Mouse (Mus musculus): Measurements from ENCODE around the gene Lhfp. TPM values are rescaled to one million over a fixed set of nuclear protein-coding genes. Genes with fewer than 3 reads are reported as not detected.
"Not testable (repeated sequence)": the region's sequence is repeated elsewhere in the genome, so short reads cannot be mapped to it uniquely, and the experiment has no call there.

The Lhfp gene
- total RNA-seq, 2 experiments from 2014 or later: 18.6 to 21.1 TPM

GRCm38 (mm10) chr3:53205706-53206105 is 164.4 kb downstream of the Lhfp start:
- DNase-seq (ENCODE audit: extremely low spot score in 1 of 2, low spot score in 1 of 2): no peak

- DNase-seq (ENCODE audit: extremely low spot score in 1 of 2, low spot score in 1 of 2): no peak
These were observed 165.3 kb downstream of the Lhfp start for GRCm38 (mm10) chr3:53206509-53207224.

GRCm38 (mm10) chr3:53207225-53207528 is 165.8 kb downstream of the Lhfp start:
- no peak for DNase-seq (ENCODE audit: extremely low spot score in 1 of 2, low spot score in 1 of 2)

DNA sequence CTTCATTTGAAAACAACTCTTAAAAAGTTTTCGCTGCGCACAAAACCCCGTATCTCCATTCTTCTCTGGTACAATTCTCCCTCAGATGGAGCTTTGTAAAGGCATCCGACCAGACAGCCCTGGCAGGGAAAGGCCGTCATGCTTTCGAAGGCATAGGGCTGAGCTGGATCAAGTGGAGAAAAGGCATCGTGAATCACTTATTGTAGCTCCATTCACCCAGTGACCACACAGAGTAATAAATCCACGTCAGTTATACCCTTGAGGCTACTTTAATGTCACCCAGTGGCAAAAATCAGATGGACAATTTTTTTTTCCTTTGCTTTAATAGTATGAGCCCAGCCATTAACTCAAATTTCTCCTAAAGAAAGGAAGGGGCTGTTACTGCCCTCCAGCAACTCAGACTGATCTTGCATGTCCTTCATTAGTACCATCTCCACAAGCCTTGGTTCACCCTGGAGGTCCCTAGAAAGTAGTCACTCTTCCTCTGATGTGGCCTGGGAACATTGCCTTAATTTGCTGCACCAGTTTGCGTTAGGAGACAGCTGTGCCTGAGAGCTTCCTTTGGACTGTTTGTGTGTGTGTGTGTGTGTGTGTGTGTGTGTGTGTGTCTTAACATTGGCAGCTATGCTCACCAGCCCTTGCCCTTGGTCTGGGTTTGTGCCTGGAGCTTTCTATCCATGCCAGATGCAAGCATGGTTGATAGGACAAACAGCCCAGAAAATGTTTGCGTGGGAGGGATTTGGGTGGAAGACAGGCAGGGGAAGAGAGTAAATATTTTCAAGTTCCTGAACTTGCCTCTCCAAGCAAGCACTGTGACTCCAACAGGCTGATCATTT is 169.6 kb downstream of the Lhfp start:
- DNase-seq (ENCODE audit: extremely low spot score in 1 of 2, low spot score in 1 of 2): no peak

DNA sequence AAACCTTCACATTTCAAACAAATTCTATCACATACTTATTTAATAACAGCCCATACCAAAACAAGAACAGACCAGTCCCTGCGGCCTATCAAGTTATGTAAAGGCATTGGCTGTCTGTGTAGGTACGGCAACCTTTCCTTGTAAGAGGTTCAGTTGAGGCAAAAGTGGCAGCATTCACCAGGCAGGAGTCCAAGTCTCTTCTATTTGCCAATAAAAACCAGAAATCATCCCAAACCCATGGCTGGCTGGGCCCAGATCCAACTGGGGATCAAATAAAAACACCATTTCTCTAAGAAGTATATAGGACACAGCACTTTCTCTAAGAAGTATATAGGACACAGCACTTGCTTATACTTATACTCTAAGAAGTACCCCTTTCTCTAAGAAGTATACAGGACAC is 171.3 kb downstream of the Lhfp start:
- no peak for DNase-seq (ENCODE audit: extremely low spot score in 1 of 2, low spot score in 1 of 2)

DNA sequence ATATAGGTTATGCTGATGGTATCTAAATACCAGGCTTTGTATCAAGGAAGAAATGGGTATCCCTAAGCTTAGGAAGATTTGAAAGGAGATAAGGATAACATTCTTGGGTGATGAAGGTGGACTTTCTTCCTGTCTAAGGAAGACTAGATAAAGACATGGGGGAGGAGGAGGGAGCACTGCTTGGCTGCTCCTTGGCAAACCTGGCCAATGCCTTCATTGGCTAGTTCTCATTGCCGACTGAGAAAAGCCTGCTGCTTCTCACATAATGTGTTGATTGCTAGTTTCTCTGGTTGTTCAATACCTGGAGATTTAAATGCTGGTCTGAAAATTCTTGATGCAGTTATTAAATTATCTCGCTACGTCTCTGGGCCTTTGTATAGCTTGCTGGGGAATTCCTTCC is 172.0 kb downstream of the Lhfp start:
- no peak for DNase-seq (ENCODE audit: extremely low spot score in 1 of 2, low spot score in 1 of 2)

GRCm38 (mm10) chr3:53213746-53214271 is 172.5 kb downstream of the Lhfp start:
- DNase-seq (ENCODE audit: extremely low spot score in 1 of 2, low spot score in 1 of 2): no peak

- no peak for DNase-seq (ENCODE audit: extremely low spot score in 1 of 2, low spot score in 1 of 2)
These were observed 173.1 kb downstream of the Lhfp start for GRCm38 (mm10) chr3:53214386-53214785.

GRCm38 (mm10) chr3:53217697-53218096 is 176.4 kb downstream of the Lhfp start:
- DNase-seq (ENCODE audit: extremely low spot score in 1 of 2, low spot score in 1 of 2): no peak

DNA sequence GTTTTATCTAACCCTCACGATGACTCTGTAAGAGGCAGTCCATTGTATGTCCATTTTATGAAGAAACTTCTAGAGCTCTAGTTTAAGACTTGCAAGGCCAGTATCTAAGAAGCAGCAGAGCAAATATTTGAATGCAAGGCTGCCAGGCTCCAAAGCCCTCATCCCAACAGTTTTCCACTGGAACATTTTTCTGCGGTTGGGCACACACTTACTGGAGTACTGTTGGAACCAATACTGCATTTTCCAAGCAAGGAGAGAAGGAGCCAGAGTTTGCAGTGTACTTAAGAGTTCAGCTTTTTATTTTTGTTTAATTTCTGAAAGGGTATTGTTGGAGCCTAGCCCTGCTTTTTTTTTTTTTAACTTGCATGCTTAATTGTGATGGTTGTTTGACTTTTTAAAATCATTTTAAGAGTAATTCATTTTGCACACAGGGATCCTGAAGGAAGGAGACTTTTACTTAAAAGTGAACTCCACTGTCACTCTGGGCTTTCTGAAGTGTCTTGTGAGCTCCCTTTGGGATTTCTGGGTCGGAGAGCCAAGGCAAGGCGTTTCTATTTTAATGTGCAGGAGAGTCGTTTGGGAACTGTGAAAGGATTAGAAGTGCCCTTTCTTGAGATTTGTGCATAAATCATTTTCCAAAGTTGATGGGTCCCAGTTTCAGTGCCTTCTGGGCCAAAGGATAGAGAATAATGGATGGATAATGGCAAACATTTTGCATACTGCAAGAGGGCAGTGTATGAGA is 180.4 kb downstream of the Lhfp start:
- DNase-seq (ENCODE audit: extremely low spot score in 1 of 2, low spot score in 1 of 2): no peak

GRCm38 (mm10) chr3:53224141-53224540 is 182.8 kb downstream of the Lhfp start:
- no peak for DNase-seq (ENCODE audit: extremely low spot score in 1 of 2, low spot score in 1 of 2)

GRCm38 (mm10) chr3:53225774-53226173 is 184.4 kb downstream of the Lhfp start:
- no peak for DNase-seq (ENCODE audit: extremely low spot score in 1 of 2, low spot score in 1 of 2)

DNA sequence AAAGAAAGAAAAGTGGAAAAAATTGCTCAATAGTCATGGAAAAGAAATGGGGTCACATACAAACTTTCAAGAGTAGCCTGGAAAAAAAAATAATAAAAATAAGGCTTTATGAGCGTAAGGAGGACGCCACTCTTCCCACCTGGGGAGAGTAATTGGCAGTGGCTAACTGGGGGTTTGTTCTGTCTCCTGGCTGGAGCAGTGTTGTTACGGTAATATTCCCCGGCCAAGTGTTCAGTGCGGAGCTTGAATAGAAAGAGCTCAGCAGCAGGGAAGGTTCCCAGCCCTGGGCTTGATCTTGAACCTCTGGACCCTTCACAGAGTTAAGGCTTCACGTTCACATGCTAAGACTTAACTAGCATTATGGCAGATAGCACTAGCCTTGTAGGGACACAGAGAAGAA is 184.9 kb downstream of the Lhfp start:
- no peak for DNase-seq (ENCODE audit: extremely low spot score in 1 of 2, low spot score in 1 of 2)

- DNase-seq (ENCODE audit: extremely low spot score in 1 of 2, low spot score in 1 of 2): no peak
These were observed 186.5 kb downstream of the Lhfp start for GRCm38 (mm10) chr3:53227866-53228265.

GRCm38 (mm10) chr3:53230562-53230961 is 189.2 kb downstream of the Lhfp start:
- DNase-seq (ENCODE audit: extremely low spot score in 1 of 2, low spot score in 1 of 2): no peak

- no peak for DNase-seq (ENCODE audit: extremely low spot score in 1 of 2, low spot score in 1 of 2)
These were observed 189.8 kb downstream of the Lhfp start for GRCm38 (mm10) chr3:53231112-53231511.

DNA sequence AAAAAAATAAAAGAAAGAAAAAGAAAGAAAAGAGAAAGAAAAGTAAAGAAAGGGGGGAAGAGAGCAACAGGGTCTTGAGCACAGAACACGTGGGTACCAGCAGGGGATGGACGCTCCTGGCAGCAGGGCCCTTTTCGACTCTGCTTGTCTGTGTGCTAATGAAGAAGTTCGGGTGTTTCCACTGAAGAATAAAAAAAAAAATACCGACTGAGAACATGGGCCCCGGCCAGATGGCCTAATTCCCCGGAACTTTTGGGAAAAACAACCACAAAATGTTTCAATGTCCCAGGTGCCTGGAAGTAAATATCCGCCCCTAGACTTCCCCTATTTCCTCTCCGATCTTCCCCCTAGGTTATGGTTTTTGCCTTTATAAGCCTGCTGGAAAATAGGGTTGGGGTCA is 191.1 kb downstream of the Lhfp start:
- DNase-seq (ENCODE audit: extremely low spot score in 1 of 2, low spot score in 1 of 2): not testable (repeated sequence)

- DNase-seq (ENCODE audit: extremely low spot score in 1 of 2, low spot score in 1 of 2): no peak
These were observed 193.4 kb downstream of the Lhfp start for GRCm38 (mm10) chr3:53234689-53235088.

DNA sequence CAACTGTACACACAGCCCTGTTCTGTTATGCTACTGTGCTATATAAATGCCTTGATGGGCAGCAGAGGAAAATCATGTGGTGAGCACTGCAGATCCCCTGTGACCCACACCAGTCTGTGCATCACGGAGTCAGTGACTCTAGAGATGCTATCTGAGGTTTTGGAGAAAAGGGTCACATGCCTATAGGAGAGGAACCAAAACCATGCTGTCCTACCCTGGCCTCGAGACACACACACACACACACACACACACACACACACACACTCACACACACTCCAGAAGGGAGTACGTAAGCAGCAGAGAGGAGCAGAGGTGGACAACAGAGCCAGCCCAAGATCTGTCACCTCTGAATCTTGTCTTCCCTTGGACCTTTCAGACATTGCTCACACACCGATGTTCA is 195.1 kb downstream of the Lhfp start:
- no peak for DNase-seq (ENCODE audit: extremely low spot score in 1 of 2, low spot score in 1 of 2)

DNA sequence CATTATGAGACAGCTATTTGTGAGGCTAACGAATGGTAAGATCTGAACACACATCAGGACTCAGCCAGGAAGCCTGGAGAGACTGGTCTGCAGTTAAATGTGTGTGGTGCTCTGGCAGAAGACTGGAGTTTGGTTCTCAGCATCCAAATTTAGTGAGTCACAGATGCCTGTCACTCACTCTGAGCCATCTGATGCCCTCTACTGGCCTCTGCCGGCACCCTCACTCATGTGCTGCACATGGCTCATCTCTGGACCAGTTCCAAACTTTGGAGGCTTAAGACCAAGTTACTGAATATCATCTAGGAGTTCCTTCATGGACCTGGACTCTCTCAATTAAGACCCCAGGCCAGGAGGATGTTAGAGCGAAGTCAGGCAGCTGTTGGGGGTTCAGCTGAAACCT is 198.8 kb downstream of the Lhfp start:
- no peak for DNase-seq (ENCODE audit: extremely low spot score in 1 of 2, low spot score in 1 of 2)

GRCm38 (mm10) chr3:53245571-53246208 is 204.4 kb downstream of the Lhfp start:
- DNase-seq (ENCODE audit: extremely low spot score in 1 of 2, low spot score in 1 of 2): no peak
